Mouse (Mus musculus): ENCODE results near the gene Eif4b.

Gene Eif4b

GRCm38 (mm10) chr15:102073559-102074069, at the start of gene Eif4b:
Gene Eif4b (plus strand): TSS chr15:102073773.
- in situ Hi-C loops (cut with MboI, MseI): loop anchor here (5.0 kb wide), 1 partner anchor 831 kb away; no protein-coding TSS in a partner anchor

- in situ Hi-C loops (cut with MboI, MseI): no loop called here
These were observed 49.7 kb upstream of the Eif4b start for GRCm38 (mm10) chr15:102023888-102024287.

- in situ Hi-C loops (cut with MboI, MseI): no loop called here
These were observed 48.3 kb upstream of the Eif4b start for GRCm38 (mm10) chr15:102025136-102025872.

GRCm38 (mm10) chr15:102026430-102026829, 47.1 kb upstream of the Eif4b start:
- in situ Hi-C loops (cut with MboI, MseI): no loop called here

- in situ Hi-C loops (cut with MboI, MseI): no loop called here
These were observed 45.5 kb upstream of the Eif4b start, which contains the start of gene Krt18 for GRCm38 (mm10) chr15:102028040-102028439. Gene Krt18 (plus strand): TSS chr15:102028180.

GRCm38 (mm10) chr15:102034121-102035053, 39.2 kb upstream of the Eif4b start:
- in situ Hi-C loops (cut with MboI, MseI): no loop called here

GRCm38 (mm10) chr15:102040277-102040676, 33.3 kb upstream of the Eif4b start:
- in situ Hi-C loops (cut with MboI, MseI): no loop called here

GRCm38 (mm10) chr15:102041951-102042350, 31.6 kb upstream of the Eif4b start:
- in situ Hi-C loops (cut with MboI, MseI): no loop called here

GRCm38 (mm10) chr15:102044745-102045144, 28.8 kb upstream of the Eif4b start:
- in situ Hi-C loops (cut with MboI, MseI): loop anchor here (5.0 kb wide), 1 partner anchor 507 kb away; no protein-coding TSS in a partner anchor

- in situ Hi-C loops (cut with MboI, MseI): loop anchor here (5.0 kb wide), 1 partner anchor 508 kb away; no protein-coding TSS in a partner anchor
These were observed 27.9 kb upstream of the Eif4b start for GRCm38 (mm10) chr15:102045691-102046090.

- in situ Hi-C loops (cut with MboI, MseI): loop anchor here (5.0 kb wide), 1 partner anchor 511 kb away; no protein-coding TSS in a partner anchor
These were observed 25.6 kb upstream of the Eif4b start for GRCm38 (mm10) chr15:102048006-102048405.

- in situ Hi-C loops (cut with MboI, MseI): loop anchor here (5.0 kb wide), 1 partner anchor 513 kb away; no protein-coding TSS in a partner anchor
These were observed 23.7 kb upstream of the Eif4b start for GRCm38 (mm10) chr15:102049871-102050270.

GRCm38 (mm10) chr15:102051920-102052683, 21.5 kb upstream of the Eif4b start:
- in situ Hi-C loops (cut with MboI, MseI): no loop called here

GRCm38 (mm10) chr15:102056495-102057174, 16.9 kb upstream of the Eif4b start:
- in situ Hi-C loops (cut with MboI, MseI): no loop called here

GRCm38 (mm10) chr15:102065661-102066325, 7.8 kb upstream of the Eif4b start:
- in situ Hi-C loops (cut with MboI, MseI): no loop called here

- in situ Hi-C loops (cut with MboI, MseI): loop anchor here (5.0 kb wide), 1 partner anchor 828 kb away; no protein-coding TSS in a partner anchor
These were observed 2.8 kb upstream of the Eif4b start for GRCm38 (mm10) chr15:102070476-102071467.

GRCm38 (mm10) chr15:102072963-102073558, 512 bp upstream of the Eif4b start:
- in situ Hi-C loops (cut with MboI, MseI): loop anchor here (5.0 kb wide), 1 partner anchor 831 kb away; no protein-coding TSS in a partner anchor
